Mouse (Mus musculus) E14TG2a.4 (cell line): Measurements from ENCODE around the gene Ebf1.

Experiments
- CTCF ChIP-seq: conservative IDR thresholded peaks from 2 replicates; pipeline ENCODE4 v1.5.1; 2014; ENCODE audit warnings: low read length
- NANOG ChIP-seq: IDR thresholded peaks from 2 replicates; pipeline ENCODE4 v1.6.1; 2014; ENCODE audit warnings: borderline replicate concordance, low read length, mixed read lengths
- POU5F1 ChIP-seq: IDR thresholded peaks from 2 replicates; pipeline ENCODE4 v1.6.1; 2014; ENCODE audit warnings: low read length, borderline replicate concordance

DNA sequence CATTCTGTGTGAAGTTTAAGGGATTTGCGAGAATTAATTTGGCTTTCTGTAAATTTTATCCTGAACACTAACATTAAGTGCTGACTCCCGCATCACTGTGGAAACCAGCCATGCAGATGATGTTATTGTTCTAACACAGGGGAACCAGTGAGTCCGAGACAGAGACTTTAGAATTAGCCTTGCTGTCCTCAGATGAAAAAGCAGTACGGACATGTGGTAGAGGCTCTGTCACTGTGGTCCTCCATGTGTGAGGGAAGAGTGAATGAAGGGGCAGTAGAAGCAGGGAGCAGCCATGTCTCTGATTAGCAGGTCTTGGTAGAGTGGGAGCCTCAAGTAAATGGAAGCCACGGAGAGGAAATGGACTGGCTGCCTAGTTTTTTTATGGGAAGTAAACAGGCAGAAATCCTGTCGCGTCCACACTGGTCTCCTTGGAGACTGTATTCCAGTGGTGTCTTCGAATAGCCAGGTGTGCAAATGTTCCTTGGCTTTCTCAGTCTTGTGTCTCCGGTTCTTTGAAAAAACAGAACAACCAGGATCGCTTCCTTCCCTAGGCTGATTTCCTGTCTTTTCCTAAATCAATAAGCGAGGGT lies 84.2 kb downstream of the Ebf1 start:
- TF ChIP-seq CTCF = no peak
- TF ChIP-seq NANOG = no peak
- TF ChIP-seq POU5F1 = no peak
